Mouse (Mus musculus): ENCODE measurements around the gene Ulk3. TPM values are rescaled to one million over a fixed set of nuclear protein-coding genes. Genes with fewer than 3 reads are reported as not detected.
A peak's percentile ranks its signal among the peaks of the same experiment; 100 is the strongest.

Gene Ulk3
- polyA plus RNA-seq, 1 experiment from 2014 or later: 21.6 TPM

DNA sequence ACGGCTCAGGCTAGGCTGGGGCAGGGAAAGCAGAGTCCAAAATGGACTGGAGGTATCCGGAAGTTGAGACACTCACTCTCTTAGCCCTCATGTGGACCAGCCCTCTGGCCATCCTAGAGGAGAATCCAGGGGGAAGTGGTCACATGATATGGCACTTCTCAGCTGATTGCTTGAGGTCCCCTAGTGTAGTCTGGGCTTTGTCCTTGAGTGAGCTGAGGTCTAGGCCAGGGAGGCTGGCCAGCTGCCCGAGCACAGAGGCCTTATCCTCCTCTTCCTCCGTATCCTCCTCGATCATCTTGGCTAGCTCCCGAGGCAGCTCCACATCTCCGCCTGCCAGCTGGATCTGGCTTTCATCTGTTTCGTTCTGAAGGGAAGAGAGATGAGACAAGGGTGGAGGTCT lies 12.8 kb downstream of the Ulk3 start:
- peaks cover 50% of the 10 kb centered on the region for H3K4me1 ChIP-seq
- no peak overlapping the region for H3K9ac ChIP-seq (replicated peaks)
- H3K4me3 ChIP-seq: no peak overlapping the region
- peaks cover 22% of the 10 kb centered on the region for H3K27me3 ChIP-seq
- no peak for ATAC-seq (ENCODE audit: low FRiP score, low read depth)
- H3K27ac ChIP-seq (replicated peaks): no peak overlapping the region
- H3K4me2 ChIP-seq (replicated peaks): no peak overlapping the region
- WGBS: 72% methylated on average over 8 of the region's 8 CpGs
- no peaks in the 10 kb centered on the region for H3K9me3 ChIP-seq
- H3K36me3 ChIP-seq: no peaks in the 10 kb centered on the region

DNA sequence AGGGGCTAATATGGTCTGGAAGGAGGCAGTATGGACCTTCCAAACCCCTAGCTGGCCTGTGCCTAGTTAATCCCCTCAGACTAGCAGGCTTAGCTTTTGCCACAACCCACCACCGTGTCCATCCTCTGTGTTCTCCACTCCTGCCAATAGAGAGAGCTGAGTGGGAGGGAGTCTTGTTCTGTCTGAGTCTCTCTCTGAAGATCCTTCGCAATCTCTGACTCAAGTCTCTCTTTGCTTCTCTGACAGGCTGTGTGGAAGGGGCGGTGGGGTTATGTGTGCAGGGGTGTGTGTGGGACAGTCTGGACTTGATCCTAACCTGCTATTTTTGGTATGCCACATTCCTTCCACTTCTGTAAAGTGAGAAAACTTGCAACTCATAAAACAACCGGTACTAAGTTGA lies 15.6 kb downstream of the Ulk3 start:
- no peak overlapping the region for H3K4me3 ChIP-seq
- H3K4me1 ChIP-seq: peaks cover 26% of the 10 kb centered on the region
- H3K27me3 ChIP-seq: peaks cover 26% of the 10 kb centered on the region
- no peaks in the 10 kb centered on the region for H3K9me3 ChIP-seq
- H3K27ac ChIP-seq (replicated peaks): no peak overlapping the region
- no peak overlapping the region for H3K4me2 ChIP-seq (replicated peaks)
- 66% methylated on average over 4 of the region's 4 CpGs for WGBS
- H3K9ac ChIP-seq (replicated peaks): no peak overlapping the region
- ATAC-seq (ENCODE audit: low FRiP score, low read depth): no peak
- no peaks in the 10 kb centered on the region for H3K36me3 ChIP-seq

DNA sequence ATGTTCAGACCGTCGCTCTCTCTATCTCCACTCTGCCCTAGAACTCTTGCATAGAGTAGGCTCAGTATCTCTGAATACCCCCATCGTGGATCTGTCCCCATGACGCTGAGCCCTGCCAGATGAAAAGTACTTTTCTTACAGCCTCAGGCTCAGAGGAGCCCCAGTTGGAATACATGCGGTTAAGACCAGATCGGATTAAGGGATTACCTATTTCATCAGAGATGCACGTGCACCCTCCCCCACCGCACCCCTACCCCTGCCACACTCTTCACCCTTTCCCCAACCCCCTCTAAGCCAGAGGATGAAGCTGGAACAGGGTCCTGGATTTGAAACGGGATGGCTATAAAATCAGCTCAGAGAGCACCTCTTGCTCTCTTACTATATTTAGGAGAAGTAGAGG lies 16.3 kb downstream of the Ulk3 start:
- ATAC-seq (ENCODE audit: low FRiP score, low read depth): no peak
- WGBS: 5% methylated on average over 9 of the region's 9 CpGs
- Histone ChIP-seq H3K27me3 (peaks cover 26% of the 10 kb centered on the region), H3K27ac (replicated peaks) (no peak overlapping the region), H3K9ac (replicated peaks) (no peak overlapping the region), H3K9me3 (no peaks in the 10 kb centered on the region), H3K4me1 (peaks cover 21% of the 10 kb centered on the region), H3K4me3 (no peak overlapping the region), H3K4me2 (replicated peaks) (peak overlapping the region; percentile 43; the same call in 1 of the 2 replicates), H3K36me3 (no peaks in the 10 kb centered on the region)

DNA sequence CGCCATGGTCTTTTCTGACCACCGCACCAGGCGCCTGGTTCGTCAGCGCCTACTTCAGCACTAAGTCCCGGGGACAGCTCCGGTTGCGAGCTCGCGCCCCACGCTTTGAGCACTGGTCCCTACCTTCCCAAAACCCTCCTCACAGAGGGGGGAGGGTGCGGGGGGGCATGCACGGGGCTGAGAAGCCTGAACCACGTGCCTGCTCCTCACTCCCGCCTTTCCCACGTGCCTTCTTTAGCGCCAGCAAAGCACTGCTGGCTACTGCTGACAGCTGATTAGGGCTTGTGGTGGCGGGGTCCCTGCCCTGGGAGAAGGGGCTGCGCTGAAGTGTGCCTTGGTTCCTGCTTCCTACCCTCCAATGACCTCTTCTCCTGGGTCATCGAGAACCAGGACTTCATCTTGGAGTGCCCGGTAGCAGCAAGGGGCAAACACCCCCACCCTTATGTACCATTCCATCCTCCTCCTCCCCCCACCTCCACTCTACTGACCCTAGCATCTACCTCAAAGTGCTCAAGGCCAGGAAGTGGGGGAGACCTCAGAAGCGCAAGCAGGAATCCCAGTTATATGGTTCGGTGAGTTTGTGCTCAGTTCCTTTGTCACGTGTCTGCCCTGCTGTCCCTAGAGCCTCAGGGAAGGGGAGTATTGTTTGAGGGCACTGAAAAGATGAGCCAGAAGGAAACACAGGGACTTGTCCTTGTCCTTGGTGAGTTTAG lies 17.0 kb downstream of the Ulk3 start, which contains the start of gene Cplx3:
Gene Cplx3 (minus strand): TSS at position 143 of the 713 bp plus-strand sequence.
- no peak within 1 kb of the TSS for H3K9ac ChIP-seq (replicated peaks)
- WGBS: 5% methylated on average over 24 of the region's 24 CpGs
- ATAC-seq (ENCODE audit: low FRiP score, low read depth): peak; percentile 30; the same call in 1 of the 2 replicates
- H3K36me3 ChIP-seq: no peaks in the 10 kb centered on the region
- peaks cover 26% of the 10 kb centered on the region for H3K27me3 ChIP-seq
- H3K4me1 ChIP-seq: peaks cover 18% of the 10 kb centered on the region
- H3K27ac ChIP-seq (replicated peaks): no peak within 1 kb of the TSS
- peak within 1 kb of the TSS; percentile 43 for H3K4me2 ChIP-seq (replicated peaks)
- no peaks in the 10 kb centered on the region for H3K9me3 ChIP-seq
- 0 out of 2 replicates have a peak within 1 kb of the TSS, but pooled peaks have one; percentile 20 for H3K4me3 ChIP-seq

DNA sequence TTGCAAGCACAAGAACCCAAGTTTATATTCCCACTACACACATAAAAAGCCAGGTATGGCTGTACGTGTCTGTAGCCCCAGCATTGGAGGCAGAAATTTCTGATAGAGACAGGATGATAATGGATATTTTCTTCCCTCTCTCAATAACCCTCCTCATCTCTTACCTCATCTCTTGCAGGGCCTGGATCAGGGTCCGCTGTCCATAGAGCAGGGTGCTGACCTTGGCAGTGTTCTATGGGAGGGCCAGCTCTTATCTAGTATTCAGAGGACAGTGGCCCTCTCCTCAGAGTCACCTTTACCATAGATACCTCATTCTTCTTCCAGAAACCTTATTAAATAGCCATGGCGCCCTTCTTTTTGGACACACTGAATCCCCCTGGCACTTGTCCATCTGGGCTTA lies 20.6 kb downstream of the Ulk3 start:
- no peak overlapping the region for H3K9ac ChIP-seq (replicated peaks)
- 76% methylated on average over 3 of the region's 3 CpGs for WGBS
- H3K27ac ChIP-seq (replicated peaks): no peak overlapping the region
- peaks cover 18% of the 10 kb centered on the region for H3K4me1 ChIP-seq
- peaks cover 22% of the 10 kb centered on the region for H3K27me3 ChIP-seq
- H3K4me2 ChIP-seq (replicated peaks): no peak overlapping the region
- H3K36me3 ChIP-seq: no peaks in the 10 kb centered on the region
- H3K4me3 ChIP-seq: no peak overlapping the region
- no peak for ATAC-seq (ENCODE audit: low FRiP score, low read depth)
- H3K9me3 ChIP-seq: no peaks in the 10 kb centered on the region

DNA sequence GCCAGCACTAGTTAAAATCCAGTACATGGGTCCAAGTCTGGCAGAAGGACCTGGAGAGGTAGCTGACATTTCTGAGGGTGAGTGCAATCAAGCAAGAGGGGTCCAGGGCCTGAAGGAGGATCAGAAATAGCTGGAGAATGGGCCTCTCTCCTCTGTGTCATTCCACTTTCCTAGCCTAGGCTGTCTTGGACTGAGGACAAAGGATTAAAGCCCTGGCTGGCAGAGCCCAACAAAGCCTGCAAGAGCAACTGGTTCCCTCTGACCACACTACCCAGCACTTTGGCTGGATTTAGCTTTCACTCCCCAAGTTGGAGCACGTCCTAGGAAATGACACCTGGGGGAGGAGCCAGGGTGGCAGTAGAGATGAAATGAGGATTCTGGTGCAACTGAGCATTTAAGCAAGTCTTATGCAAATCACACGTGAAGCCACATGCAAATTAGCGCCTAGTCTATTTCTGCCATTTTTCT lies 21.1 kb downstream of the Ulk3 start:
- 50% methylated on average over 3 of the region's 3 CpGs for WGBS
- no peak overlapping the region for H3K9ac ChIP-seq (replicated peaks)
- peaks cover 18% of the 10 kb centered on the region for H3K4me1 ChIP-seq
- ATAC-seq (ENCODE audit: low FRiP score, low read depth): no peak
- no peaks in the 10 kb centered on the region for H3K9me3 ChIP-seq
- H3K27me3 ChIP-seq: peaks cover 20% of the 10 kb centered on the region
- H3K4me3 ChIP-seq: no peak overlapping the region
- H3K36me3 ChIP-seq: no peaks in the 10 kb centered on the region
- no peak overlapping the region; the same call in 1 of the 2 replicates for H3K27ac ChIP-seq (replicated peaks)
- H3K4me2 ChIP-seq (replicated peaks): no peak overlapping the region

DNA sequence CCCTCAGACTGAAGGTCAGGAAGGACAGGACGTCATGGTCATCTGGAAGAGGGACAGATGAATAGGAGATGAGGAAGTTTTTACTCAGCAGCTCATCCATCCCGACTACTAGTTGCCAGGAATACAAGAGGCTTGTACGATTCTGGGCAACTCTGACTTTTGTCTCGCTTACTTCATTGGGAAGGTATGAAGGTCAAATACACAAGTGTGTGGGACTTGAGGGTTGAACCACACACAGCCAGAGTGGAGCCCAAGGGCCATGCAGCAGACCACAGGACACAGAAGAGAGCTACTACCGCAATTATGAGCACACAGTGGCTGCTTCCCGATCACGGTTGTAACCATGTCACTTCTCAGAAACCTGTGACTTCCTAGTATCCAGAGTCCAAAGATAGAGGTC lies 23.3 kb downstream of the Ulk3 start:
- no peak overlapping the region for H3K4me2 ChIP-seq (replicated peaks)
- H3K4me1 ChIP-seq: peaks cover 5% of the 10 kb centered on the region
- H3K36me3 ChIP-seq: no peaks in the 10 kb centered on the region
- H3K4me3 ChIP-seq: no peak overlapping the region
- H3K9ac ChIP-seq (replicated peaks): no peak overlapping the region
- no peaks in the 10 kb centered on the region; the same call in 1 of the 2 replicates for H3K27me3 ChIP-seq
- H3K9me3 ChIP-seq: no peaks in the 10 kb centered on the region
- no peak overlapping the region for H3K27ac ChIP-seq (replicated peaks)
- 85% methylated on average over 7 of the region's 7 CpGs for WGBS
- ATAC-seq (ENCODE audit: low FRiP score, low read depth): no peak

DNA sequence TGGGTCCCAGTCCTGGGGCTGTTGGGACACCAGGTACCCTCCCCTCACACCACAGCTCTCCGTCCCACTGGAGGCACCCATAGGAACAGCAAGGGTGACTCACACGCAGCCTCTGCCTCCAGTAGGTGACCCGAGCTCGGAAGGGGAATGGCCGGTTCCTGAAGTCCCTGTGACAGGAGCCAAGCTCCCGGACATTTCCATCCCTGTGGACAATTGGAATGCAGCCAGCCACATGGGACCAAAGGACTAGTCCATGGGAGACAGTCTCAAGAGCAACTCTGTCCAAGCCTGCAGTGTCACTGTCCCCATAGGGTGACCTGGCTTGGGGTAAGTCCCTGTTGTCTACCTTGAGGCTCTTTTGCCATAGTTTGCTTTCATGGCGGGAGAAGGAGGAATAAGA lies 24.7 kb downstream of the Ulk3 start:
- H3K4me1 ChIP-seq: peaks cover 5% of the 10 kb centered on the region
- H3K27me3 ChIP-seq: no peaks in the 10 kb centered on the region
- no peak overlapping the region for H3K4me3 ChIP-seq
- no peaks in the 10 kb centered on the region for H3K36me3 ChIP-seq
- no peak overlapping the region for H3K4me2 ChIP-seq (replicated peaks)
- no peak overlapping the region for H3K9ac ChIP-seq (replicated peaks)
- WGBS: 86% methylated on average over 7 of the region's 7 CpGs
- no peak for ATAC-seq (ENCODE audit: low FRiP score, low read depth)
- H3K27ac ChIP-seq (replicated peaks): no peak overlapping the region
- H3K9me3 ChIP-seq: no peaks in the 10 kb centered on the region

DNA sequence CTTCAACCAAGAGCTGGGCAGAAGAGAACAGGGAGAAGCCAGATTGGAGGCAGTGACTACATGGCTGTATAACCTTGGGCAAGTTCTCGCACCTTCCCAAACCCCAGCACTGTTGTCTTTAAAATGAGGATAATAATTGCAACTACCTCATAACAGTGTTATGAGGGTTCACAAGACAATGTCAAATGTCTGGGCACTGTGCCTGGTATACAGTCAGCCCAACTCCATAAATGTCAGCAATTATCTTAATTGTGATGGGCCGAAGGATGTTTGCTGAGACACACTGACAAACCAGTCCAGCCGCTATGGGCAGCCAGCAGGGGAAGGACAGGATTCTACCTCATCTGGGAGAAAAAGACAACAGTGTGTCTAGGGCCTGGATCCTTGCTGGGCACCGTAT lies 25.5 kb downstream of the Ulk3 start:
- Histone ChIP-seq H3K4me3 (no peak overlapping the region), H3K9ac (replicated peaks) (no peak overlapping the region), H3K36me3 (no peaks in the 10 kb centered on the region), H3K27ac (replicated peaks) (no peak overlapping the region), H3K4me1 (peaks cover 5% of the 10 kb centered on the region), H3K27me3 (no peaks in the 10 kb centered on the region), H3K4me2 (replicated peaks) (no peak overlapping the region), H3K9me3 (no peaks in the 10 kb centered on the region)
- 84% methylated on average over 4 of the region's 4 CpGs for WGBS
- ATAC-seq (ENCODE audit: low FRiP score, low read depth): no peak

DNA sequence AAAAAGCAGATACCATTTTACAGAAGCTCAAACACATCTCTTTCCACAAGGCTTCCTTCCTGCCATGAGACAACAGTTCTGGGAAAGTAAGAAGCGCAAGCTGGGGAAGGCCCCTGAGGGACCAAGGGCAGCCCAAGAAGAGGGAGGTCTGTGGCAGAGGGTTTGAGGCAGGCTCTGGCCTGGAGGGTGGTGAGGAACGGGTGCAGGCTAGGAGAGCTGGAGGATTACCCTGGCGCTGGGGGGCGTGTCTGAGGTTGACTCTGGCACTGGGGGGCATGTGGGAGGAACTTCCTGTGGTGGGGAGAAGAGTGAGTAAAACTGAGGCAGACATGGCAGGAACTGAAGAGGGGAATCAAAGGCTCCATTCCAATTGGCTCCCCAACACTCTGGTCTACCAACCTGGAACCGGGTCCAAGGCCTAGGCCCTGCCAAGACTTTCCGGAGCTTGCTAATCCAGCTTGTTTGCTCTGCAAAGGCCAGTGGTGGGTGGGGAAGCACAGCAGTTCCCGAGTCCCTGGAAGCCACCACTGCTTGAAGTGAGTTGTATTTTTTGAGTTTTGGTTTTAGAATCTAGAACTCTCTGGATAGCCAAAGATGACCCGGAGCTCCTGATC lies 28.4 kb downstream of the Ulk3 start:
- no peaks in the 10 kb centered on the region for H3K27me3 ChIP-seq
- no peak overlapping the region for H3K4me2 ChIP-seq (replicated peaks)
- no peaks in the 10 kb centered on the region for H3K9me3 ChIP-seq
- H3K4me1 ChIP-seq: no peaks in the 10 kb centered on the region; the same call in 1 of the 2 replicates
- no peak for ATAC-seq (ENCODE audit: low FRiP score, low read depth)
- H3K9ac ChIP-seq (replicated peaks): no peak overlapping the region
- WGBS: 76% methylated on average over 8 of the region's 8 CpGs
- H3K4me3 ChIP-seq: no peak overlapping the region
- no peak overlapping the region for H3K27ac ChIP-seq (replicated peaks)
- H3K36me3 ChIP-seq: no peaks in the 10 kb centered on the region

DNA sequence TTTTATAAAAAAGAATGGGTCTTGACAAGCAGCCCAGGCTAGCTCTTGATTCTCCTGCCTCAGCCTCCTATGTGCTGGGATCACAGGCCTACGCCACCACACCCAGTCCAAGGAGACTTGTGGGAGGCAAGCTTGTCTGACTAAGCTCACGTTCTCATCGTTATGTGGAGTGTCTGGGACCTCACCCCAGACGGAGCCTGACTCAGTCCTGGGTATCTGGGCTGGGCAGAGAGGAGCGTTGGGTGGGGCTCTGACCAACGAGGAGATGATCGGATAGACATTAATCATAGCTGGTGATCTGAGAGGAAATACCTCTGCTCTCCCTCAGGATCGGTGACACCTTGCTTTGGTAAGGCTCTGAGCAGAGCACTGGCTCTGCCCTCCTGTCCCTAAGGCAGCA lies 29.6 kb downstream of the Ulk3 start:
- H3K4me1 ChIP-seq: no peaks in the 10 kb centered on the region; the same call in 1 of the 2 replicates
- H3K9ac ChIP-seq (replicated peaks): no peak overlapping the region
- 78% methylated on average over 8 of the region's 8 CpGs for WGBS
- H3K36me3 ChIP-seq: no peaks in the 10 kb centered on the region
- H3K9me3 ChIP-seq: no peaks in the 10 kb centered on the region
- ATAC-seq (ENCODE audit: low FRiP score, low read depth): no peak
- H3K4me2 ChIP-seq (replicated peaks): no peak overlapping the region
- no peak overlapping the region for H3K4me3 ChIP-seq
- H3K27me3 ChIP-seq: no peaks in the 10 kb centered on the region
- no peak overlapping the region for H3K27ac ChIP-seq (replicated peaks)

DNA sequence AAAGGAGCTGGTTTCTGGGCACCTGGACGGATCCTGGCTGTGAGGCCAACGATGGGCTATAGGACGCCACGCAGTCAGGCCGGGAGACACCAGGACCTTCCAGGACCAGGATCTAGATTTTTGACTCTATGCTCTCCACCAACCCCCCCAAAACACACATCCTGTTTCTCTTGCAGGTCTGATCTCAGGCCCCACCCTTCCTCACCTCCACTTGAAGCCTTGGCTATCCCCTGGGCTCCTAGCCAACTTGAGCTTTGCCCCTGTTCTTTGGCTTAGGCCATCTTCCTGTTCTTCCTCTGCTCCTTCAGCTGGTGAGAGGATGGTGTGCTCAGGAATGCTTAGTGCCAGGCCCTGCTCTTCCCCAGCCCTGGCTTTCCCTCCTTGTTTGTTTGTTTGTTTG lies 31.4 kb downstream of the Ulk3 start, which contains the start of gene Lman1l:
Gene Lman1l (minus strand): TSS at position 101 of the 400 bp plus-strand sequence.
- ATAC-seq (ENCODE audit: low FRiP score, low read depth): no peak

More for the DNA sequence above, 31.4 kb downstream of the Ulk3 start, which contains the start of gene Lman1l:
- Histone ChIP-seq H3K9me3 (no peaks in the 10 kb centered on the region), H3K27me3 (no peaks in the 10 kb centered on the region), H3K9ac (replicated peaks) (no peak within 1 kb of the TSS), H3K4me1 (no peaks in the 10 kb centered on the region; the same call in 1 of the 2 replicates), H3K27ac (replicated peaks) (no peak within 1 kb of the TSS), H3K4me3 (no peak within 1 kb of the TSS), H3K36me3 (peaks cover 16% of the 10 kb centered on the region), H3K4me2 (replicated peaks) (no peak within 1 kb of the TSS)
- 94% methylated on average over 5 of the region's 5 CpGs for WGBS
